Mouse (Mus musculus): ENCODE measurements around the gene Zfp334. TPM values are rescaled to one million over a fixed set of nuclear protein-coding genes. Genes with fewer than 3 reads are reported as not detected.
A peak's percentile ranks its signal among the peaks of the same experiment; 100 is the strongest.

Zfp334 gene
- polyA plus RNA-seq, 1 experiment from 2014 or later, result 19.6 TPM

DNA sequence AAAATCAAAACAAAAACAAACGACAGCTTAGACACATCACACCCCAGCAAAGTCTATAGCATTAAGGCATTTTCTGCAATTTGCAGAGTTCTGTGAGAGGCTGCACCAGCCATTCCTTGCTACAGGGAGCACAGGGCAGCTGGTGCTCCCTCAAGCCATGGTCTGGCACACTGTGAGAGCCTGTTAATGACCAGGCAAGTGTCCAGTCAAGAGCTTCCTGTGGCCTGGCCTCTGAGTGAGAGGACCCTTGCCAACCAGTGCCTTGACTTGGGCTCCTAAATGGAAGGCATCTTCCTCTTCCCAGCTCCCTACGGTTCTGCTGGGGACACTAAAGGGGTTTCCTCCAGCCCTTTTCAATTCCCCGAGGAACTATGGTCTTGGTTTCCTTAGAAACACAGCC lies 25.8 kb upstream of the Zfp334 start:
- Histone ChIP-seq H3K36me3 (ENCODE audit: control insufficient read depth, insufficient read depth, low read length) (no peaks in the 10 kb centered on the region), H3K4me2 (replicated peaks; ENCODE audit: low read depth, low read length) (no peak overlapping the region), H3K4me3 (ENCODE audit: low read depth, low read length) (no peak overlapping the region), H3K27me3 (ENCODE audit: control insufficient read depth, insufficient read depth, low read length) (no peaks in the 10 kb centered on the region), H3K27ac (ENCODE audit: low read depth, low read length) (no peak overlapping the region), H3K9ac (ENCODE audit: low read depth, low read length) (no peak overlapping the region), H3K9me3 (ENCODE audit: control insufficient read depth, low read length) (no peaks in the 10 kb centered on the region), H3K4me1 (replicated peaks; ENCODE audit: control insufficient read depth, insufficient read depth, low read length) (no peaks in the 10 kb centered on the region)
- DNase-seq (ENCODE audit: low spot score), result no peak
- ATAC-seq (ENCODE audit: low FRiP score), result no peak
- WGBS, result 51% methylated on average over 3 of the region's 3 CpGs

GRCm38 (mm10) chr2:165407700-165408301 lies 19.7 kb upstream of the Zfp334 start:
- H3K4me2 ChIP-seq (replicated peaks; ENCODE audit: low read depth, low read length), result no peak overlapping the region
- H3K36me3 ChIP-seq (ENCODE audit: control insufficient read depth, insufficient read depth, low read length), result no peaks in the 10 kb centered on the region
- H3K9me3 ChIP-seq (ENCODE audit: control insufficient read depth, low read length), result no peaks in the 10 kb centered on the region
- 52% methylated on average over 10 of the region's 10 CpGs for WGBS
- DNase-seq (ENCODE audit: low spot score), result peak; percentile 84
- H3K4me3 ChIP-seq (ENCODE audit: low read depth, low read length), result no peak overlapping the region
- no peaks in the 10 kb centered on the region for H3K4me1 ChIP-seq (replicated peaks; ENCODE audit: control insufficient read depth, insufficient read depth, low read length)
- H3K9ac ChIP-seq (ENCODE audit: low read depth, low read length), result no peak overlapping the region
- ATAC-seq (ENCODE audit: low FRiP score), result no peak
- no peaks in the 10 kb centered on the region for H3K27me3 ChIP-seq (ENCODE audit: control insufficient read depth, insufficient read depth, low read length)
- no peak overlapping the region for H3K27ac ChIP-seq (ENCODE audit: low read depth, low read length)

- Histone ChIP-seq H3K36me3 (ENCODE audit: control insufficient read depth, insufficient read depth, low read length) (no peaks in the 10 kb centered on the region), H3K9ac (ENCODE audit: low read depth, low read length) (no peak overlapping the region), H3K9me3 (ENCODE audit: control insufficient read depth, low read length) (no peaks in the 10 kb centered on the region), H3K27ac (ENCODE audit: low read depth, low read length) (no peak overlapping the region), H3K27me3 (ENCODE audit: control insufficient read depth, insufficient read depth, low read length) (no peaks in the 10 kb centered on the region), H3K4me3 (ENCODE audit: low read depth, low read length) (no peak overlapping the region), H3K4me2 (replicated peaks; ENCODE audit: low read depth, low read length) (no peak overlapping the region), H3K4me1 (replicated peaks; ENCODE audit: control insufficient read depth, insufficient read depth, low read length) (no peaks in the 10 kb centered on the region)
- 70% methylated on average over 6 of the region's 6 CpGs for WGBS
- no peak for ATAC-seq (ENCODE audit: low FRiP score)
- DNase-seq (ENCODE audit: low spot score), result no peak
Observed at GRCm38 (mm10) chr2:165405351-165405750, 17.3 kb upstream of the Zfp334 start.

- WGBS, result 72% methylated on average over 9 of the region's 9 CpGs
- Histone ChIP-seq H3K36me3 (ENCODE audit: control insufficient read depth, insufficient read depth, low read length) (no peaks in the 10 kb centered on the region), H3K9ac (ENCODE audit: low read depth, low read length) (no peak overlapping the region), H3K4me3 (ENCODE audit: low read depth, low read length) (no peak overlapping the region), H3K9me3 (ENCODE audit: control insufficient read depth, low read length) (no peaks in the 10 kb centered on the region), H3K27me3 (ENCODE audit: control insufficient read depth, insufficient read depth, low read length) (no peaks in the 10 kb centered on the region), H3K4me1 (replicated peaks; ENCODE audit: control insufficient read depth, insufficient read depth, low read length) (no peaks in the 10 kb centered on the region), H3K4me2 (replicated peaks; ENCODE audit: low read depth, low read length) (no peak overlapping the region), H3K27ac (ENCODE audit: low read depth, low read length) (no peak overlapping the region)
- ATAC-seq (ENCODE audit: low FRiP score), result no peak
- no peak for DNase-seq (ENCODE audit: low spot score)
Observed at GRCm38 (mm10) chr2:165404951-165405350, 16.9 kb upstream of the Zfp334 start.

DNA sequence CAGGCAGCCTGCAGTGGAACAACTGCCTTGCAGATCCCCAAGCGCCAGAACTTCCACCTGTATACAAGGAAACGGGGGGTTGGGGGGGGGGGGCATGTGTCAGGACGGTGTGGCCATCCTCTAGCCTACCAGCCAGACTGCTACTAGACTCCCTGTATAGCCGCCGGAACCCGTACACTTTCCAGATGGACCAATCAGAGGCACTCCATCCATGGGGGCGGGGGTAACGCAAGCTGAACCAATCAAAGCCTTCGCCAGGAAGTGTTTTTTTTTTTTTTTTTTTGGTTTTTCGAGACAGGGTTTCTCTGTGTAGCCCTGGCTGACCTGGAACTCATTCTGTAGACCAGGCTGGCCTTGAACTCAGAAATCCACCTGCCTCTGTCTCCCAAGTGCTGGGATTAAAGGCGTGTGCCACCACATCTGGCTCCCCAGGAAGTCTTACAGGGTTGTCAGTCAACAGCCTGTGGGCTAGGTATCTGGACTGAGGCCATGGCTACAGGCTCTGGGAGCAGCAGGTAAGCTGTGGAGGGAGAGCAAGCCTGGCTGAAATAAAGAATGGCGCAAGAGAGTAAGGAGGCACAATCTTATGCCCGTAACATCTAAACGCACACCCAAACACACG lies 10.2 kb upstream of the Zfp334 start:
- H3K9ac ChIP-seq (ENCODE audit: low read depth, low read length), result no peak overlapping the region
- H3K4me3 ChIP-seq (ENCODE audit: low read depth, low read length), result no peak overlapping the region
- H3K36me3 ChIP-seq (ENCODE audit: control insufficient read depth, insufficient read depth, low read length), result no peaks in the 10 kb centered on the region
- ATAC-seq (ENCODE audit: low FRiP score) (0 out of 2 replicates have a peak, but pooled peaks have one; percentile 47), DNase-seq (ENCODE audit: low spot score) (peak; percentile 43)
- no peaks in the 10 kb centered on the region for H3K9me3 ChIP-seq (ENCODE audit: control insufficient read depth, low read length)
- H3K4me2 ChIP-seq (replicated peaks; ENCODE audit: low read depth, low read length), result no peak overlapping the region
- H3K27me3 ChIP-seq (ENCODE audit: control insufficient read depth, insufficient read depth, low read length), result no peaks in the 10 kb centered on the region
- 55% methylated on average over 15 of the region's 15 CpGs for WGBS
- no peak overlapping the region for H3K27ac ChIP-seq (ENCODE audit: low read depth, low read length)
- peaks cover 7% of the 10 kb centered on the region for H3K4me1 ChIP-seq (replicated peaks; ENCODE audit: control insufficient read depth, insufficient read depth, low read length)

- no peaks in the 10 kb centered on the region for H3K27me3 ChIP-seq (ENCODE audit: control insufficient read depth, insufficient read depth, low read length)
- no peak overlapping the region for H3K4me3 ChIP-seq (ENCODE audit: low read depth, low read length)
- DNase-seq (ENCODE audit: low spot score) (no peak), ATAC-seq (ENCODE audit: low FRiP score) (0 out of 2 replicates have a peak, but pooled peaks have one; percentile 13)
- no peak overlapping the region for H3K9ac ChIP-seq (ENCODE audit: low read depth, low read length)
- 69% methylated on average over 23 of the region's 23 CpGs for WGBS
- no peaks in the 10 kb centered on the region for H3K36me3 ChIP-seq (ENCODE audit: control insufficient read depth, insufficient read depth, low read length)
- H3K4me1 ChIP-seq (replicated peaks; ENCODE audit: control insufficient read depth, insufficient read depth, low read length), result peaks cover 7% of the 10 kb centered on the region
- no peaks in the 10 kb centered on the region for H3K9me3 ChIP-seq (ENCODE audit: control insufficient read depth, low read length)
- no peak overlapping the region for H3K4me2 ChIP-seq (replicated peaks; ENCODE audit: low read depth, low read length)
- 0 out of 2 replicates have a peak overlapping the region, but pooled peaks have one; percentile 17 for H3K27ac ChIP-seq (ENCODE audit: low read depth, low read length)
Observed at GRCm38 (mm10) chr2:165397502-165398163, 9.6 kb upstream of the Zfp334 start.

DNA sequence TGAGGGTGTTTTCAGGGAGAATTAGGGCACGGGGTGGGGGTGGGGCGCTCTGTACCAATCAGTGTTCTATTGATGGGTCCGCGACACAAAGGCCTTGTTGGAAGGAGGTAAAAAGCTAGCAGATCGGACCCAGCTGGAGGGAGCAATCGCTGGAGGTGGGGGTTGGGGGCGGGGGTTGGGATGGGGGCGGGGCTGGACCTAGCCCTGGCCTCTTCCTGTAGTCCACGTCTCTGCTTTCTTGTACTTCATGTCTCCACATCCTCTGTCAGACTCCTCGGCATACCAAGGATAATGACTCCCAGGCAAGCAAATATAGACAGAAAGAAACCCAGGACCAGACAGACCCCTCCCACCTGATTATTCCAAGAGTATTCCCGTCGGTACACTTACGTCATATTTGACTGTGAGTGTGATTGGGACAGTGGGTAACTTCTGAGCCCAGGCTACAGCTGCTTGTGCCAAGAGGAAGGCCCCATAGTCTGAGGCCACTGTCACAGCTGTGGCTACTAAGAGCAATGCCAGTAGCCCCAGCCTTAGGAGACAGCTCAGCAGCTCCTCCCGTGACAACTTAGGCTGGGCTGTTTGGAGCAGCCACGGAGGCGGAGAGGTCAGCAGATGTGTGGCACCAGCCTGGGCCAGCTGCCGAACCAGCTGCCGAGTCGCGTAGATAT lies 8.9 kb upstream of the Zfp334 start:
- Histone ChIP-seq H3K36me3 (ENCODE audit: control insufficient read depth, insufficient read depth, low read length) (no peaks in the 10 kb centered on the region), H3K9ac (ENCODE audit: low read depth, low read length) (no peak overlapping the region), H3K27me3 (ENCODE audit: control insufficient read depth, insufficient read depth, low read length) (no peaks in the 10 kb centered on the region), H3K4me2 (replicated peaks; ENCODE audit: low read depth, low read length) (no peak overlapping the region), H3K4me3 (ENCODE audit: low read depth, low read length) (no peak overlapping the region), H3K27ac (ENCODE audit: low read depth, low read length) (0 out of 2 replicates have a peak overlapping the region, but pooled peaks have one; percentile 17), H3K4me1 (replicated peaks; ENCODE audit: control insufficient read depth, insufficient read depth, low read length) (peaks cover 7% of the 10 kb centered on the region), H3K9me3 (ENCODE audit: control insufficient read depth, low read length) (no peaks in the 10 kb centered on the region)
- DNase-seq (ENCODE audit: low spot score) (peak; percentile 41), ATAC-seq (ENCODE audit: low FRiP score) (peak; percentile 43; the same call in 1 of the 2 replicates)
- 40% methylated on average over 20 of the region's 20 CpGs for WGBS

- Histone ChIP-seq H3K4me3 (ENCODE audit: low read depth, low read length) (no peak overlapping the region), H3K4me1 (replicated peaks; ENCODE audit: control insufficient read depth, insufficient read depth, low read length) (peaks cover 2% of the 10 kb centered on the region), H3K36me3 (ENCODE audit: control insufficient read depth, insufficient read depth, low read length) (no peaks in the 10 kb centered on the region), H3K27me3 (ENCODE audit: control insufficient read depth, insufficient read depth, low read length) (no peaks in the 10 kb centered on the region), H3K27ac (ENCODE audit: low read depth, low read length) (no peak overlapping the region), H3K9ac (ENCODE audit: low read depth, low read length) (no peak overlapping the region), H3K4me2 (replicated peaks; ENCODE audit: low read depth, low read length) (no peak overlapping the region), H3K9me3 (ENCODE audit: control insufficient read depth, low read length) (no peaks in the 10 kb centered on the region)
- 85% methylated on average over 4 of the region's 4 CpGs for WGBS
- ATAC-seq (ENCODE audit: low FRiP score), result no peak
- no peak for DNase-seq (ENCODE audit: low spot score)
Observed at GRCm38 (mm10) chr2:165392156-165392555, 4.1 kb upstream of the Zfp334 start.
